Mouse (Mus musculus) adrenal gland, adult 2 months (tissue): Measurements from ENCODE around the gene Rnaseh2a. TPM values are rescaled to one million over a fixed set of nuclear protein-coding genes. Genes with fewer than 3 reads are reported as not detected.

ENCODE experiments used
- DNase-seq: peaks from one replicate; pipeline ENCODE4 v3.0.0; 2021
- polyA plus RNA-seq: library from polyadenylated mRNA; depleted of rRNA; stranded (reverse); fragments of >200 nt; gene quantifications from 2 replicates; pipeline ENCODE4 v1.2.3, GENCODE M21; 2012
- total RNA-seq, 2 experiments: library from RNA; stranded (reverse); gene quantifications; 2 replicates each; pipeline ENCODE4 v1.2.3; 2021

Rnaseh2a gene
- total and polyA plus RNA-seq, 3 experiments, result 76.6 to 112 (median 87.7) TPM

- DNase-seq, result peak; percentile 65
These were observed 14.9 kb upstream of the Rnaseh2a start for GRCm38 (mm10) chr8:84984294-84985048.

GRCm38 (mm10) chr8:84982499-84983011 lies 13.0 kb upstream of the Rnaseh2a start:
- no peak for DNase-seq

- no peak for DNase-seq
These were observed 12.3 kb upstream of the Rnaseh2a start for GRCm38 (mm10) chr8:84981644-84982498.

GRCm38 (mm10) chr8:84980622-84981358 lies 11.2 kb upstream of the Rnaseh2a start:
- peak; percentile 90 for DNase-seq

- peak; percentile 97 for DNase-seq
These were observed 10.2 kb upstream of the Rnaseh2a start for GRCm38 (mm10) chr8:84979599-84980421.

- DNase-seq, result peak; percentile 99
These were observed 8.8 kb upstream of the Rnaseh2a start, which contains the start of gene Junb for GRCm38 (mm10) chr8:84978248-84978940. TSS of gene Junb (minus strand) at chr8:84978718.

GRCm38 (mm10) chr8:84977435-84978247 lies 8.1 kb upstream of the Rnaseh2a start:
- peak; percentile 86 for DNase-seq

- no peak for DNase-seq
These were observed 7.3 kb upstream of the Rnaseh2a start for GRCm38 (mm10) chr8:84976763-84977434.

- DNase-seq, result peak; percentile 98
These were observed 6.6 kb upstream of the Rnaseh2a start for GRCm38 (mm10) chr8:84976031-84976762.

GRCm38 (mm10) chr8:84975434-84975833 lies 5.9 kb upstream of the Rnaseh2a start:
- peak; percentile 71 for DNase-seq

- no peak for DNase-seq
These were observed 5.1 kb upstream of the Rnaseh2a start for GRCm38 (mm10) chr8:84974543-84975142.

- DNase-seq, result peak; percentile 91
These were observed 4.4 kb upstream of the Rnaseh2a start for GRCm38 (mm10) chr8:84973803-84974542.

- DNase-seq, result peak; percentile 38
These were observed 3.5 kb upstream of the Rnaseh2a start for GRCm38 (mm10) chr8:84973079-84973478.

- DNase-seq, result no peak
These were observed 1.3 kb upstream of the Rnaseh2a start for GRCm38 (mm10) chr8:84970913-84971312.

GRCm38 (mm10) chr8:84970135-84970790 lies 696 bp upstream of the Rnaseh2a start:
- no peak for DNase-seq

GRCm38 (mm10) chr8:84968650-84969049 lies 917 bp downstream of the Rnaseh2a start:
- DNase-seq, result peak; percentile 38
